Mouse (Mus musculus) CH12F3 (cell line): ENCODE data around the gene Rag2.

Experiments used
- in situ Hi-C: fragments of 300-500 bp; cut with MboI; formaldehyde crosslinking; loops from 2 replicates; pipeline ENCODE4 v1.14.3; 2020; ENCODE audit warnings: low sequenced_read_pairs

Gene Rag2

GRCm38 (mm10) chr2:101624011-101624410 is 507 bp upstream of the Rag2 start:
- in situ Hi-C loops = no loop called here

DNA sequence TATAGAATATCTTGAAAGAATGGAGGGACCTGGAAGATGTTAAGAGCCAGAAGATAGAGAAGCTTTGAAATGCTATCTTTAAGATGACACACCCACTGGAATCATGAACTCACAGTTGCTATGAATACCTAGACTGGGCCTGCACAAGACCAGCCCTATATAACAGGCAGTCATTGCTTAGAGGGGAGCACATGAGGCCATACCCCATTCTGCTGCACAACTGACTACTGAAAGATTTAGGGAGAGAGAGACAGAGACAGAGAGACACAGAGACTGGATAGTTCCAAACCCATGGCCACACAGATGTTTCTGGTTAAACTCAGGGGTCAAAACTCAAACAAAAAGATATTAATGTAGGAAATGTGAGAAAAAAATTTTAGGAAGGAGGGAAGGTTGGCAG is 2.7 kb downstream of the Rag2 start:
- in situ Hi-C loops = no loop called here

- in situ Hi-C loops = no loop called here
Observed at GRCm38 (mm10) chr2:101628297-101629236, 4.0 kb downstream of the Rag2 start.

DNA sequence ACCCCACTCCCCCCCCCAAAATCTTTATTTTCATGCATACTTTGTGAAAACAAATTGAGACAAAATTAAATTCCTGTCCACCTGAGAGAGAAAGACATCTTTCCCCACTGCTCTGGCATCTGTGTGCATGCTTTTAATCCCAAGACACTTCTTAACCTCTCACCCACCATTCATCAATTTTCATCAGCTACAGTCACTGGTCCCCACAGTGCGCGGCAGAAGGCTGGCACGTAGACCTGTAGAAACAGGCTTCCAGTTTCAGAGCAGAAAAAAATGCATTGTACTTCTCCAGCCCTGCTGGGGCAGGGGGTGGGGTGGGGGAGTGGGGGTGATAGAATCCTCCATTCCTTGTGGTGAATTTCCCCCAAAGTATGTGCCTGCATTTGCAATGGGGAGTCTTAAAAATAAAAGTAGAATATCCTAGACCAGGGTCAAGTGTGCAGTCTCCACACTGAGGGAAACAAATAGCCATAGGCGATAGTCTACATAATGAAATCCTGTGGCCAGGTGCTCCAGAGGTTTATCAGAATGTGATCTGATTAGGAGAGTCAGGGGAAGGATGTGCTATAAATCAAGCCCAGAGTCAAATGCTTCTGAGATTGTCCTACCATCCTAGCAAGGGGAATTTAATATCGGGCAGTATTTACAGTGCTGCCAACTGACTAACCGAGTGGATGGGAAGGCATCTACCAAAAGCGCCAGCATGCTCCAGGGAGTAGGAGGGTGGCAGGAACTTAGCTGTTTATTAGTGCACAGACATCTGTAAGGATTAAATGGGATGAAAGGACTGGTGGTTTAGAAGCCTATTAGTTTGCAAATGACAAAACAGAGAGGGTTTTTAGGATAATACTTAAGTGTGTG is 14.7 kb downstream of the Rag2 start:
- in situ Hi-C loops = no loop called here

GRCm38 (mm10) chr2:101639840-101640350 is 15.4 kb downstream of the Rag2 start:
- in situ Hi-C loops = no loop called here

- in situ Hi-C loops = no loop called here
Observed at GRCm38 (mm10) chr2:101645841-101646240, 21.3 kb downstream of the Rag2 start.

DNA sequence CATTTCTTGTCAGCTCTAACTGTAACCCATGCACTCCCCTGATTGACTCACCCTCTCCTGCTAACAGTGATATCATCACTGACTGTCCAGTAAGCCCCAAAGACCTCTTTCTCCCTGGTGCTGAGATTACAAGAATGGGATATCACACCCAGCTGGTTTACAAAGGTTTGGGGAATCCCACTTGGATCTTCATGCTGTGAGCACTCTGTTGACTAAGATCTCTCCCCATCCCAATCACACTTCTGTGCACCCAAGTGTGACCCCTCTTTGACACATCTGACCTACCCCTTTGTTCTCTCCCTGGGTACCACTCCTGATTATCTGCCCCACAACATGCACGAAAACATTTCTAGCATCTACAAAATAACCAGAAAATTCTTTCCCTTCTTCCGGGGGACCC is 23.8 kb downstream of the Rag2 start:
- in situ Hi-C loops = no loop called here

DNA sequence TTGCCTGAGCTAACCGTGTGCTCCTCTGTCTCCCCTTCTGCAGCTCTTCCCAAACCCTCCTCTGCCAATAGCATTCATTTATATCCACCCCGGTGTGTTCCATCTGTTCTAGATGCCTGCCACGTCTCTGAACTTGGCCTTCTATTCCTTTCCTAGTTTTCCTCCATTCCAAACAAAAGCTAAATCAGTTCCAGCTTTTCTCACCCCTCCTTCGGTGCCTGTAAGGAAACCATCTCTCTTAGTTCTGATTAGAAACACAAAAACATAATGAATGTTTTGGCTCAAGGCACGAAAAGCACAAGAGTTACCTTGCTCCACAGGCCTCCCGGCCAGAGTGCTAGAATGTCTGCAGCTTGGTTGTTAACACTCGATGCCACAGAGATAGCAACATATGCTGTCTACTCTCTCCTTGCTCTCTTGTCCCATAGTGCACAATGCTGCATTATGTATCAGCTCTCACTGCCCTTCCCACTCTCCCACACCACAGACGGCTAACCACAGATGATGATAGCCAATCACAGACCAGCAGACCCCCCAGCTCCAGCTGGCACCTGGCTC is 24.7 kb downstream of the Rag2 start, which contains the start of the genes Rag1 and B230118H07Rik:
Gene Rag1 (minus strand): TSS at position 388 of the 558 bp plus-strand sequence.
Gene B230118H07Rik (minus strand): TSS at position 419 of the 558 bp plus-strand sequence.
- in situ Hi-C loops = no loop called here

DNA sequence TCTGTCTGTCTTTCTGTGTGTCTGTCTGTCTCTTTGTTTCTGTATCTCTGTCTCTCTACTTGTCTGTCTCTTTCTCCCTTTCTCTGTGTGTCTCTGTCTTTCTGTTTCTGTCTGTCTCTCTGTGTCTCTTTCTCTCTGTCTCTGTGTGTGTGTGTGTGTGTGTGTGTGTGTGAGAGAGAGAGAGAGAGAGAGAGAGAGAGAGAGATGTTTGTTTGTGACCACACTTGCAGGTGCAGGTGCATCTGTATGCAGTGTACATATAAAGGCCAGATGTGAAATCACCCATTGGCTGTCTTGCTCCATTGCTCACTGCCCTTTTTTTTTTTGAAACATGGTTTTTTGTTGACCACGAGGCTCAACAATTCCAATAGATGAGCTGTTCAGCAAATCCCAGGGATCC is 25.9 kb downstream of the Rag2 start:
- in situ Hi-C loops = no loop called here

- in situ Hi-C loops = no loop called here
Observed at GRCm38 (mm10) chr2:101652204-101652920, 27.8 kb downstream of the Rag2 start.

- in situ Hi-C loops = no loop called here
Observed at GRCm38 (mm10) chr2:101652921-101653597, 28.5 kb downstream of the Rag2 start.

GRCm38 (mm10) chr2:101660536-101660935 is 36.0 kb downstream of the Rag2 start:
- in situ Hi-C loops = no loop called here

GRCm38 (mm10) chr2:101665058-101665702 is 40.7 kb downstream of the Rag2 start:
- in situ Hi-C loops = no loop called here

DNA sequence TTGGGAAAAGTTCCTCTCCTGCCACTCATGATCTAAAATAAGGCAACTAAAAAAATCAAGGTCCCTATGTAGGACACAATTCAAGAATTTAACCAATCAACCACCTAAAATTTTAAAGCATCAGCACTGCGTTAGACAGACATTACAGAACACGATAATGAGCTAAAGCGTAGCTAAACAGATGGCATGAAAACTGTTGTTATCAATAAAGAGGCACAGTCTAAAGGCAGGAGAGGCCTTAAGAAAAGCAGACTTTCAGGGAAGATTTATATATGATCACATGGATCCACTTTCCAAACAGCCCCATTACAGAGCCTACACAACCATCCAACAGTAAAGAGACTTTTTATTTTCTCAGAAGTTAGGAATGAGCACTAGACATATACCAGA is 41.2 kb downstream of the Rag2 start:
- in situ Hi-C loops = no loop called here

DNA sequence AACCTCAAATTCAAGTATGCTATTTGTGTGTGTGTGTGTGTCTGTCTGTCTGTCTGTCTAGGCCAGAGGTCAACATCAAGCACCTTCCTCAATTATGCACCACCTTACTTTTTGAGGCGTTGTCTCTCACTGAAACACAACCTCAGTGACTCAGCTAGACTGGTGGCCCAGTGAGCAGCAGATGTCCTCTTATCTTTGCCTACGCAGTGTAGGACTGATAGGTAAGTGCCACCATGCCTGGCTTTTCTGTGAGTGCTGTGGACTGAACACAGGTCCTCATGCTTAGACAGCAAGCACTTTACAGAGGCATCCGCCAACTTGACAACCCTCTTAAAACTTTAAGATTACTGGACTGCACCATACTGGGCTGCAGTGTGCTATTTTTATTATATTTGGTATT is 44.2 kb downstream of the Rag2 start:
- in situ Hi-C loops = no loop called here

- in situ Hi-C loops = no loop called here
Observed at GRCm38 (mm10) chr2:101673547-101673946, 49.0 kb downstream of the Rag2 start.

- in situ Hi-C loops = no loop called here
Observed at GRCm38 (mm10) chr2:101678236-101679021, 53.9 kb downstream of the Rag2 start, which contains the start of gene Traf6. Gene Traf6 (plus strand): TSS chr2:101678429.

DNA sequence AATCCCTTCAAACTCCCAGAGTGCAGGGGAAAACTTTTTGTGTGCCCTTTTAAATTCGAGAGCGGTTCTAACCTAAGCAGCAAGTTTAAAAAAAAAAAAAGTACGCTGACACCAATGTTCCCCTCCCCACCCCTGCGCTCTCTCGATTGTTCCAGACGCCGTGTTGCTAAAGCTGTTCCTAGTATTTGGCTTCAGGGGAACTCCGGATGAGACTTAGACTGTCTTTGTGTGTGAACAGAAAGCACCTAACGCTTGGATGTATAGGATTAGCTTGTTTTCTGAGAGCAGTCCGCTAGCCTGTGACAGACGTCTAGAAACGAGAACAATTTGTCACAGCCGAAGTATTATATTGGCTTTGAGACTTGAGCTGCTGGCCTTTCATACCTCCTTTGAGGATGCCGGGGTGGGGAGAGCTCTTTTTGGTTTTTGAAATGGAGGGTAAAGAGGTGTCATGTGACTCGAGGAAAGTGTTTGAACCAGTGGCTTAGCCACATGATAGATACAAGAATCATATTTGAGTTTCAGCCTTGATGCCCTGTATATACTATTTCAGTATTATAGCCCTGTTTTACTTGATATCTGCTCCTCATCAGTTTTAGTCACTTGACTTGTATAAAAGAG is 54.8 kb downstream of the Rag2 start:
- in situ Hi-C loops = no loop called here
